Mouse (Mus musculus) CH12.LX (cell line): ENCODE data around the gene Eya2. TPM values are rescaled to one million over a fixed set of nuclear protein-coding genes. Genes with fewer than 3 reads are reported as not detected.

Experiments
- DNase-seq: peaks from one replicate; pipeline ENCODE4 v3.0.0-alpha.2; 2013; ENCODE audit errors: extremely low read depth
- H3K27ac ChIP-seq: 2 replicates; pipeline ENCODE4 v1.5.1; 2012; ENCODE audit warnings: low read depth, mild to moderate bottlenecking, control low read depth, moderate library complexity; ENCODE audit not compliant: insufficient read depth
- H3K27me3 ChIP-seq: replicated peaks from 2 replicates; pipeline ENCODE3; 2012; ENCODE audit warnings: inconsistent platforms
- H3K36me3 ChIP-seq, 2 experiments: replicated peaks in 1 of 2; 2 replicates each; pipeline versions ENCODE3 to v1.6.1; 2012; ENCODE audit warnings: inconsistent platforms in 1 of 2, low read length in 1 of 2, mild to moderate bottlenecking in 1 of 2, mixed read lengths in 1 of 2, moderate library complexity in 1 of 2; ENCODE audit not compliant: control insufficient read depth in 1 of 2, insufficient read depth in 1 of 2
- H3K4me1 ChIP-seq, 2 experiments: 2 replicates each; pipeline ENCODE4 v1.6.1; 2012; ENCODE audit warnings: inconsistent platforms in 1 of 2, moderate library complexity in 1 of 2; ENCODE audit not compliant: insufficient read depth in 2 of 2, control insufficient read depth in 1 of 2
- H3K4me2 ChIP-seq: 2 replicates; pipeline ENCODE4 v1.6.1; 2012; ENCODE audit warnings: low read depth, mild to moderate bottlenecking, control low read depth; ENCODE audit not compliant: poor library complexity, insufficient read depth, severe bottlenecking
- H3K4me3 ChIP-seq, 3 experiments: fragments of 150-350 bp in 1 of 3; sonication (generic) in 1 of 3; replicated peaks in 1 of 3; 2 replicates each; pipeline versions ENCODE3 to v1.5.1; 2011 to 2012; ENCODE audit warnings: low read depth in 2 of 3, low read length in 2 of 3, mild to moderate bottlenecking in 2 of 3, moderate library complexity in 2 of 3, control low read depth in 1 of 3, improper control_type of control experiment in 1 of 3, inconsistent platforms in 1 of 3, mixed read lengths in 1 of 3; ENCODE audit not compliant: poor library complexity in 1 of 3
- H3K79me2 ChIP-seq: replicated peaks from 2 replicates; pipeline ENCODE4 v1.6.1; 2012; ENCODE audit warnings: mild to moderate bottlenecking, moderate library complexity; ENCODE audit not compliant: control insufficient read depth, poor library complexity, insufficient read depth, severe bottlenecking; ENCODE audit errors: extremely low read depth
- H3K9ac ChIP-seq: 2 replicates; pipeline ENCODE4 v1.6.1; 2012; ENCODE audit warnings: low read depth, mild to moderate bottlenecking, control low read depth, moderate library complexity; ENCODE audit not compliant: insufficient read depth
- H3K9me3 ChIP-seq: replicated peaks from 2 replicates; pipeline ENCODE3; 2012; ENCODE audit warnings: low read length, inconsistent platforms, mixed read lengths
- BHLHE40 ChIP-seq: IDR thresholded peaks from 2 replicates; pipeline ENCODE4 v1.6.1; 2011; ENCODE audit warnings: mild to moderate bottlenecking, low read depth, low read length, improper control_type of control experiment
- CHD1 ChIP-seq: IDR thresholded peaks from 2 replicates; pipeline ENCODE4 v1.6.1; 2012; ENCODE audit warnings: low read depth, low read length, improper control_type of control experiment, inconsistent platforms
- CTCF ChIP-seq, 2 experiments: IDR thresholded peaks in 1 of 2; conservative IDR thresholded peaks in 1 of 2; 2 replicates each; pipeline ENCODE4 v1.5.1; 2011 to 2012; ENCODE audit warnings: low read depth in 2 of 2, low read length in 2 of 2, improper control_type of control experiment in 1 of 2, inconsistent platforms in 1 of 2, mild to moderate bottlenecking in 1 of 2, moderate library complexity in 1 of 2
- E2F4 ChIP-seq: IDR thresholded peaks from 2 replicates; pipeline ENCODE4 v1.6.1; 2011; ENCODE audit warnings: low read depth, low read length, improper control_type of control experiment; ENCODE audit not compliant: insufficient replicate concordance
- GABPA ChIP-seq: IDR thresholded peaks from 2 replicates; pipeline ENCODE4 v1.6.1; 2012; ENCODE audit warnings: low read depth, low read length, improper control_type of control experiment, inconsistent platforms; ENCODE audit not compliant: insufficient replicate concordance
- HCFC1 ChIP-seq: IDR thresholded peaks from 2 replicates; pipeline ENCODE4 v1.6.1; 2012; ENCODE audit warnings: low read depth, mild to moderate bottlenecking, inconsistent platforms, low read length, improper control_type of control experiment
- IRF4 ChIP-seq: IDR thresholded peaks from 2 replicates; pipeline ENCODE4 v1.6.1; 2014; ENCODE audit warnings: low read depth, mild to moderate bottlenecking, inconsistent platforms, low read length, improper control_type of control experiment
- JUN ChIP-seq: IDR thresholded peaks from 2 replicates; pipeline ENCODE4 v1.6.1; 2011; ENCODE audit warnings: low read depth, mild to moderate bottlenecking, low read length, improper control_type of control experiment, moderate library complexity; ENCODE audit not compliant: insufficient read depth
- KAT2A ChIP-seq: IDR thresholded peaks from 2 replicates; pipeline ENCODE4 v1.6.1; 2012; ENCODE audit warnings: low read length, improper control_type of control experiment, inconsistent platforms; ENCODE audit not compliant: insufficient replicate concordance
- MAFK ChIP-seq: IDR thresholded peaks from 2 replicates; pipeline ENCODE4 v1.6.1; 2011; ENCODE audit warnings: low read length, improper control_type of control experiment; ENCODE audit not compliant: insufficient replicate concordance
- MAX ChIP-seq: IDR thresholded peaks from 2 replicates; pipeline ENCODE4 v1.6.1; 2011; ENCODE audit warnings: low read length, improper control_type of control experiment
- MEF2A ChIP-seq: IDR thresholded peaks from 2 replicates; pipeline ENCODE4 v1.6.1; 2014; ENCODE audit warnings: low read depth, mild to moderate bottlenecking, inconsistent platforms, low read length, improper control_type of control experiment, borderline replicate concordance
- MXI1 ChIP-seq: IDR thresholded peaks from 2 replicates; pipeline ENCODE4 v1.6.1; 2011; ENCODE audit warnings: mild to moderate bottlenecking, low read depth, low read length, improper control_type of control experiment
- NELFE ChIP-seq: IDR thresholded peaks from 2 replicates; pipeline ENCODE4 v1.6.1; 2011; ENCODE audit warnings: low read depth, low read length, improper control_type of control experiment
- NRF1 ChIP-seq: IDR thresholded peaks from 2 replicates; pipeline ENCODE4 v1.6.1; 2014; ENCODE audit warnings: low read depth, mild to moderate bottlenecking, inconsistent platforms, low read length, improper control_type of control experiment, moderate library complexity
- POLR2A ChIP-seq: IDR thresholded peaks from 2 replicates; pipeline ENCODE4 v1.6.1; 2011; ENCODE audit warnings: low read depth, mild to moderate bottlenecking, improper control_type of control experiment, low read length
- POLR2AphosphoS2 ChIP-seq: IDR thresholded peaks from 2 replicates; pipeline ENCODE4 v1.6.1; 2011; ENCODE audit warnings: low read depth, low read length, improper control_type of control experiment
- RCOR1 ChIP-seq: conservative IDR thresholded peaks from 2 replicates; pipeline ENCODE4 v1.6.1; 2012; ENCODE audit warnings: low read depth, mild to moderate bottlenecking, inconsistent platforms, low read length, improper control_type of control experiment
- SIN3A ChIP-seq: IDR thresholded peaks from 2 replicates; pipeline ENCODE4 v1.6.1; 2012; ENCODE audit warnings: low read length, improper control_type of control experiment, inconsistent platforms
- SMC3 ChIP-seq: IDR thresholded peaks from 2 replicates; pipeline ENCODE4 v1.6.1; 2011; ENCODE audit warnings: low read depth, low read length, improper control_type of control experiment
- ZKSCAN1 ChIP-seq: IDR thresholded peaks from 2 replicates; pipeline ENCODE4 v1.6.1; 2012; ENCODE audit warnings: low read depth, inconsistent platforms, low read length, improper control_type of control experiment, borderline replicate concordance
- ZMIZ1 ChIP-seq: IDR thresholded peaks from 2 replicates; pipeline ENCODE4 v1.6.1; 2012; ENCODE audit warnings: low read depth, mild to moderate bottlenecking, inconsistent platforms, low read length, improper control_type of control experiment
- ZNF384 ChIP-seq: IDR thresholded peaks from 2 replicates; pipeline ENCODE4 v1.6.1; 2012; ENCODE audit warnings: low read depth, low read length, improper control_type of control experiment, inconsistent platforms
- dilution Hi-C: fragments of 300-500 bp; cut with MboI; formaldehyde crosslinking; loops from 2 replicates; pipeline ENCODE4 v1.14.3; 2020; ENCODE audit warnings: low sequenced_read_pairs; ENCODE audit not compliant: extremely low pct_unique_long_range_greater_than_20kb, extremely low pct_ligation_motif_present
- in situ Hi-C: fragments of 300-500 bp; cut with MboI; formaldehyde crosslinking; loops from 3 replicates; pipeline ENCODE4 v1.14.3; 2019; ENCODE audit warnings: low sequenced_read_pairs, low pct_ligation_motif_present, low pct_unique_long_range_greater_than_20kb, mixed read lengths
- polyA plus RNA-seq: library from polyadenylated mRNA; unstranded; fragments of >175 nt; gene quantifications from 2 replicates; pipeline ENCODE4 v1.2.1, GENCODE M21; 2012; ENCODE audit warnings: low read depth; ENCODE audit not compliant: insufficient read length
- total RNA-seq, 2 experiments: library from RNA; depleted of rRNA; stranded (reverse); fragments of 300-350 nt in 1 of 2; fragments of >200 nt in 1 of 2; gene quantifications; 2 replicates each; pipeline ENCODE4 v1.2.3; 2012 to 2014

The Eya2 gene
- total and polyA plus RNA-seq, 3 experiments, result not detected

GRCm38 (mm10) chr2:165759421-165759985 is 164.7 kb downstream of the Eya2 start (continued):
- TF ChIP-seq E2F4 (no peak), POLR2AphosphoS2 (no peak)

- no peak for TF ChIP-seq ZKSCAN1
- no peak for TF ChIP-seq MEF2A
- no peak for TF ChIP-seq MAFK
- no peak for TF ChIP-seq ZNF384
- no peak for TF ChIP-seq KAT2A
- no peak for TF ChIP-seq NRF1
- TF ChIP-seq JUN, result no peak
- no peak for TF ChIP-seq POLR2A
- TF ChIP-seq SIN3A, result no peak
- no peak for TF ChIP-seq GABPA
- no peak for TF ChIP-seq SMC3
- TF ChIP-seq BHLHE40, result no peak
- TF ChIP-seq MXI1, result no peak
- TF ChIP-seq NELFE, result no peak
- H3K79me2 ChIP-seq, result no peaks in the 10 kb centered on the region
- in situ Hi-C loops (no loop called here), dilution Hi-C loops (no loop called here)
- DNase-seq, result no peak
- no peak overlapping the region for H3K4me3 ChIP-seq
- peaks cover 3 to 11% of the 10 kb centered on the region in 2 experiments; a peak in 1 of 4 replicates for H3K4me1 ChIP-seq
- H3K27ac ChIP-seq, result no peak overlapping the region
- peaks cover 2% of the 10 kb centered on the region for H3K27me3 ChIP-seq
- peaks cover 0 to 3% of the 10 kb centered on the region in 2 experiments for H3K36me3 ChIP-seq
- no peaks in the 10 kb centered on the region for H3K9me3 ChIP-seq
- H3K4me2 ChIP-seq, result no peak overlapping the region
- no peak overlapping the region for H3K9ac ChIP-seq
Measured at GRCm38 (mm10) chr2:165768805-165769358, 174.1 kb downstream of the Eya2 start.

GRCm38 (mm10) chr2:165769375-165769948 is 174.6 kb downstream of the Eya2 start:
- no peak overlapping the region for H3K4me2 ChIP-seq
- dilution Hi-C loops, result no loop called here
- H3K9me3 ChIP-seq, result peaks cover 2% of the 10 kb centered on the region
- no peak overlapping the region for H3K9ac ChIP-seq
- no peak overlapping the region for H3K4me3 ChIP-seq
- TF ChIP-seq MAX (no peak), IRF4 (no peak), ZMIZ1 (no peak), ZNF384 (no peak), MEF2A (no peak), HCFC1 (no peak), CTCF (conservative IDR thresholded peaks at IDR 0.05 in 1 of 2, IDR thresholded peaks at IDR 0.05 in 1 of 2; ENCODE audit: low read depth in 2 of 2, low read length in 2 of 2) (no peak), SMC3 (no peak), MXI1 (no peak), NRF1 (no peak), RCOR1 (no peak), CHD1 (no peak)
- no peaks in the 10 kb centered on the region for H3K79me2 ChIP-seq
- H3K36me3 ChIP-seq, result peaks cover 0 to 3% of the 10 kb centered on the region in 2 experiments
- H3K27me3 ChIP-seq, result no peaks in the 10 kb centered on the region
- in situ Hi-C loops, result no loop called here
- H3K4me1 ChIP-seq, result peaks cover 3 to 11% of the 10 kb centered on the region in 2 experiments; a peak in 1 of 4 replicates
- H3K27ac ChIP-seq, result no peak overlapping the region
- no peak for DNase-seq
